Mouse (Mus musculus): ENCODE measurements at regions not wholly inside any gene's neighbourhood (a gene's known extent, or its start where the extent isn't known, plus 50 kb on each side); places are given as distances from the start of the nearest gene placed in this dataset.

DNA sequence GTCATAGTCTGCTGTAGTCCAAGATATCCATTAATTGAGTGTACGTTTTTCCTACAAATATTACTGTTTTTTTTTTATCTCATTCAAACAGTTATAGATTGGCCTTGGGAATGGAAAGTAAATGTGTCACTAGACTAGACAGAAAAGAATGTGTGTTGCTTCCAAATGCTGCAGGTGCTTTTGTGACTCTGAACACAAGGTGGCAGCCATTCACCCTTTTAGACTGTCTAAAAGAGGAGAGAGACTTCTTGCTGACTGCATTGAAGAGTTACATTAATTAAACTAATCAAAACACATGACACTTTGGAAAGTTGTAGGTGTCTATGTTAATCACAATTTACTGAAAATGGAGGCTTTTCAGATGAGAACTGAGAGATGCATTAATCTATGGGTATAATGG lies 80.7 kb downstream of the Olfr721-ps1 start:
- TF ChIP-seq CTCF (IDR thresholded peaks at IDR 0.05; ENCODE audit: extremely low read depth, insufficient read depth, low read length) (peak; percentile 48), POLR2A (IDR thresholded peaks at IDR 0.05; ENCODE audit: extremely low read depth, insufficient read depth, low read length) (no peak)
